ENCODE assay signal across 25 mouse cellular contexts in the genomic region with DNA sequence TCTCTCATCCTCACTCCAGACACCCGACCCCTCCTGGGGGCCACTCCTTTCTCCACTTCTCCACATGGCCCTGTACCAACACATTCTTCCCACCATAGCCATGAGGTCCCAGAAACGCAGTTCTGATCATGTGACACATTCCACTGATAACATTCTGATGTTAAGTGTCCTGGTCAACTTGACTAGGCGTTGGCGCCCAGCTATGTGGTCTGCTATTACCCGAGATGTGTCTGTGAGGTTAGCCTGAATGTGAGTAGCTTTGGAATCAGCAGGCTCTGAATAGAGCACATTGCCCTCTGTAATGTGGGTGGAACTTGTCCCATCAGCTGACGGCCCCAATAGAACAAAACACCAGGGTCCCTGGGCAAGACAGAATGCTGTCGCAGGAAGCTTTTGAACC. TPM values are rescaled to one million over a fixed set of nuclear protein-coding genes. Genes with fewer than 3 reads are reported as not detected.
"Had no signal": no experiment of that assay in that cellular context is flagged by ENCODE, and none has a peak within 500 bp of the region (broad histone marks: within the 10 kb centered on the region; RNA-seq: fewer than 3 reads in every experiment).

No protein-coding gene starts in this region.

- DNase-seq: kidney, postnatal 25 days; layer of hippocampus, adult 9-11 months; liver; lung, adult 18-20 months; lung, postnatal 10 days; lung, postnatal 36 days; midbrain, embryonic 14.5 days; retina, postnatal 1 day; right cerebral cortex, postnatal 25 days; spleen, adult 18-20 months; thymus, postnatal 25 days had no signal

- H3K4me3 ChIP-seq: layer of hippocampus, adult 2 months; limb, embryonic 10.5 days; limb, embryonic 13.5 days; liver, embryonic 12.5 days; liver, embryonic 15.5 days; lung, embryonic 15.5 days; megakaryocyte, embryonic 14.5 days; midbrain, embryonic 10.5 days; neural tube, embryonic 12.5 days; neural tube, embryonic 15.5 days; stomach, embryonic 15.5 days had no signal

- H3K36me3 ChIP-seq: limb, embryonic 10.5 days; limb, embryonic 13.5 days; liver, embryonic 12.5 days; liver, embryonic 15.5 days; lung, embryonic 15.5 days; midbrain, embryonic 10.5 days; neural tube, embryonic 12.5 days; neural tube, embryonic 15.5 days; stomach, embryonic 15.5 days had no signal

- ATAC-seq: liver, embryonic 12.5 days had no signal

- H3K4me2 ChIP-seq: limb, embryonic 13.5 days; liver, embryonic 12.5 days; liver, embryonic 15.5 days; lung, embryonic 15.5 days; neural tube, embryonic 12.5 days; neural tube, embryonic 15.5 days; stomach, embryonic 15.5 days had no signal

- H3K9me3 ChIP-seq: limb, embryonic 10.5 days; limb, embryonic 13.5 days; liver, embryonic 12.5 days; liver, embryonic 15.5 days; lung, embryonic 15.5 days; midbrain, embryonic 10.5 days; neural tube, embryonic 12.5 days; neural tube, embryonic 15.5 days; stomach, embryonic 15.5 days had no signal

- H3K27me3 ChIP-seq: liver, embryonic 15.5 days; lung, embryonic 15.5 days; neural tube, embryonic 15.5 days; stomach, embryonic 15.5 days had no signal

- H3K9ac ChIP-seq: limb, embryonic 13.5 days; liver, embryonic 12.5 days; liver, embryonic 15.5 days; lung, embryonic 15.5 days; neural tube, embryonic 12.5 days; neural tube, embryonic 15.5 days; stomach, embryonic 15.5 days had no signal

- H3K27ac ChIP-seq: kidney, postnatal 0 days; layer of hippocampus, adult 2 months; limb, embryonic 10.5 days; limb, embryonic 13.5 days; liver, embryonic 12.5 days; liver, embryonic 15.5 days; lung, embryonic 15.5 days; neural tube, embryonic 12.5 days; neural tube, embryonic 15.5 days; stomach, embryonic 15.5 days had no signal

- H3K4me1 ChIP-seq: liver, embryonic 12.5 days had no signal

RNA-seq across cellular contexts. Expression of gene Bdkrb2, which starts 18.2 kb away (rescaled TPM):
- polyA plus RNA-seq: liver, embryonic 12.5 days had no signal

RNA-seq across cellular contexts. Expression of gene Bdkrb1, which starts 58.0 kb away (rescaled TPM):
- total RNA-seq: layer of hippocampus, adult 2 months; left cerebral cortex, adult 18-20 months; left cerebral cortex, postnatal 25 days had no signal
- polyA plus RNA-seq: limb, embryonic 10.5 days; limb, embryonic 13.5 days; liver, embryonic 12.5 days; liver, embryonic 15.5 days; midbrain, embryonic 10.5 days; midbrain, embryonic 14.5 days; neural tube, embryonic 12.5 days; neural tube, embryonic 15.5 days had no signal
